Mouse (Mus musculus): Measurements from ENCODE around the gene Vps53.

DNA sequence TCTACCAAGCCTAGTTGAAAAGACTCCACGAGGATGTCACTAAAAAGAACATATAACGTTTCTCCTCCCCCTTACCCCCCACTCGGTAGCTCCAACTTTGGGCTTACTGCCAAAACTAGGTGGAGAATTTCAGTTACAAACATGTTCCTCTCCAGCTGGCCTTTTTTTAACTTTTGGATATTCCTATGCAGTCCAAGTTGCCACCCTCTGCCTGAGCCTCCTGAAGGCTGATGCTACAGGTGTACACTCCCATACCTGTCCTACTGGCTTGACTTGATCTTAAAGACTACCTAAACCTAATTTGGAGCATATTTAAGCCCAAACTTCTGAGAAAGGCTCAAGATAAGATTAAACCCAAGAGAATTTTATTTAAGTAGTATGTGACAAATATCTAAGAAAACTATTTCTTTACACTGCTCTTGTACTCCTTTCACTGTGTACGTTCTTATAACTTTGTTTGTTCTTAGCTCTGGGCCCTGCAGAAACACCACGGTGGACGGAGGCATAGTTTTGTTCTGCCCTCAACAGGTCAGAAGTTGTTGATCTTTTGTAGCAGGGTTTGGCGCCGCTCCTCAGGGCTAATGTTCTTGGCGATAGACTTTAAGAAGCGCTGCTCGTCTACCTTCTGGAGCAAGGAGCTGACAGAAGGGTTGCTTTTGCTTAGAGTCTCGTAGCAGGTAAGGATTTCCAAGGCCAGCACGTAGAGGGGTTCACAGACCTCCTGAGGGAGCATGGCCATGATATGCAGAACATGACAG lies 31.0 kb upstream of the Vps53 start:
- TF ChIP-seq CTCF (IDR thresholded peaks at IDR 0.05; ENCODE audit: extremely low read depth, insufficient read length, insufficient replicate concordance, low read depth, low read length) (no peak), POLR2A (IDR thresholded peaks at IDR 0.05; ENCODE audit: low read depth, low read length) (no peak)
